Mouse (Mus musculus): ENCODE data around the gene Olfr1243. TPM values are rescaled to one million over a fixed set of nuclear protein-coding genes. Genes with fewer than 3 reads are reported as not detected.
"Not testable (repeated sequence)": the region's sequence is repeated elsewhere in the genome, so short reads cannot be mapped to it uniquely, and the experiment has no call there.

The Olfr1243 gene
- total RNA-seq (2014; rRNA removed; ENCODE audit: low replicate concordance) = not detected in 2 replicates
- polyA plus RNA-seq (2015; fragmentation: Nextera tagmentation; extraction: Ambion mirVana) = not detected in 2 replicates

DNA sequence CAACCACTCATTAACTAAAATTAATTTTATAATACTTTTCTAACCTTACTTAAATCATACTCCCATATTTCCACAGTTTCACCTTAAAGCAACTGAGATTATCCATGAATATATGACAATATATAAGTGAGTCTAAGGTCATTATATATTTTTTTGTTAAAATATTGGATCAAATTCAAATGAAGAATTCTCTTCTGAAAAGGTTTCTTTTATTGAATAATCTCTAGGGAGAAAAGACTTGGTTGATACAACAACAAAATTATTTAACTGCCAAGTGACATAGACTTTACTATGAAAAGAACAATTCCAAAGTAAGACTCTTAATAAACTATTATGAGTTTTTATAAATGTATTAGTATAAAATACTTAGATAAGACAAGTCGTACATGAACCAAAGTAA lies at the start of gene Olfr1243:
Gene Olfr1243 (minus strand): TSS at position 101 of the 400 bp plus-strand sequence.
- no peak within 1 kb of the TSS for H3K4me2 ChIP-seq (ENCODE audit: low read depth, low read length)
- H3K9ac ChIP-seq (replicated peaks; ENCODE audit: low read depth, low read length) = no peak within 1 kb of the TSS
- no peaks in the 10 kb centered on the region for H3K27me3 ChIP-seq (ENCODE audit: control insufficient read depth, insufficient read depth, low read length)
- no peak for ATAC-seq (ENCODE audit: insufficient read depth, low read depth)
- H3K9me3 ChIP-seq (replicated peaks; ENCODE audit: control insufficient read depth, low read length) = no peaks in the 10 kb centered on the region
- no peak within 1 kb of the TSS for H3K27ac ChIP-seq (ENCODE audit: low read depth)
- WGBS = 73% methylated on average over 1 of the region's 1 CpGs
- H3K4me3 ChIP-seq (ENCODE audit: low read depth, low read length) = no peak within 1 kb of the TSS
- DNase-seq (ENCODE audit: low spot score) = no peak
- no peaks in the 10 kb centered on the region for H3K4me1 ChIP-seq (ENCODE audit: control insufficient read depth, insufficient read depth)
- TF ChIP-seq EP300 (IDR thresholded peaks at IDR 0.05; ENCODE audit: low read depth) (no peak), CTCF (IDR thresholded peaks at IDR 0.05; ENCODE audit: low read depth) (no peak)
- no peaks in the 10 kb centered on the region for H3K36me3 ChIP-seq (replicated peaks; ENCODE audit: control insufficient read depth, insufficient read depth, low read length)

- 67% methylated on average over 1 of the region's 1 CpGs for WGBS
- Histone ChIP-seq H3K9me3 (replicated peaks; ENCODE audit: control insufficient read depth, low read length) (no peaks in the 10 kb centered on the region), H3K27ac (ENCODE audit: low read depth) (no peak within 1 kb of the TSS), H3K27me3 (ENCODE audit: control insufficient read depth, insufficient read depth, low read length) (no peaks in the 10 kb centered on the region), H3K36me3 (replicated peaks; ENCODE audit: control insufficient read depth, insufficient read depth, low read length) (no peaks in the 10 kb centered on the region), H3K4me3 (ENCODE audit: low read depth, low read length) (no peak within 1 kb of the TSS), H3K4me2 (ENCODE audit: low read depth, low read length) (no peak within 1 kb of the TSS), H3K9ac (replicated peaks; ENCODE audit: low read depth, low read length) (no peak within 1 kb of the TSS), H3K4me1 (ENCODE audit: control insufficient read depth, insufficient read depth) (no peaks in the 10 kb centered on the region)
- ATAC-seq (ENCODE audit: insufficient read depth, low read depth) (no peak), DNase-seq (ENCODE audit: low spot score) (no peak)
- TF ChIP-seq CTCF (IDR thresholded peaks at IDR 0.05; ENCODE audit: low read depth) (no peak), EP300 (IDR thresholded peaks at IDR 0.05; ENCODE audit: low read depth) (no peak)
Observed at GRCm38 (mm10) chr2:89578347-89578746, 47.1 kb upstream of the Olfr1243 start, which contains the start of gene Olfr1245. Gene Olfr1245, minus strand, starts transcription at chr2:89578447.

DNA sequence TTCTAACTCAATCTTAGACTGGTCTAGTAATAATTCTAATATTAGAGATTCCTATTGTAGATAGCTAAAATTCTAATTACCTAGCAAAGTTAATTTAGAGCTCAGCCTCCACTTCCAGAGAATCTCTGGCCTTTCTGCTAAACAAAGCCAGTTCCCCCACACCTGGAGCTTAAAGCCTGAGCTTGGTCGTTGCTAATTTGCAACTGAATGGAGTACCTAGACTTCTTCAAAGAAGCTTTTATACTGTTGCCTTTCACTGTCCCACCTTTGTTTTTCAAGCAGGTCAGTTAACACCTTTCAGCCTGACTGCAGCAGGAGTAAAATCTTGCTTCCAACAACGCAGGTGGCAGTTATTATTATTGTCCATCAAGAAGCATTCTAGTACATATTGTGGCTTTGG lies 31.4 kb upstream of the Olfr1243 start:
- not testable (repeated sequence) for H3K4me1 ChIP-seq (ENCODE audit: control insufficient read depth, insufficient read depth); H3K4me2 ChIP-seq (ENCODE audit: low read depth, low read length); H3K9ac ChIP-seq (replicated peaks; ENCODE audit: low read depth, low read length); ATAC-seq (ENCODE audit: insufficient read depth, low read depth); H3K4me3 ChIP-seq (ENCODE audit: low read depth, low read length); H3K36me3 ChIP-seq (replicated peaks; ENCODE audit: control insufficient read depth, insufficient read depth, low read length); H3K27ac ChIP-seq (ENCODE audit: low read depth); H3K27me3 ChIP-seq (ENCODE audit: control insufficient read depth, insufficient read depth, low read length); H3K9me3 ChIP-seq (replicated peaks; ENCODE audit: control insufficient read depth, low read length); DNase-seq (ENCODE audit: low spot score)
- WGBS = 43% methylated on average over 2 of the region's 2 CpGs

GRCm38 (mm10) chr2:89544516-89544915 lies 13.2 kb upstream of the Olfr1243 start:
- 32% methylated on average over 2 of the region's 2 CpGs for WGBS
- Histone ChIP-seq H3K4me2 (ENCODE audit: low read depth, low read length) (no peak overlapping the region), H3K27ac (ENCODE audit: low read depth) (no peak overlapping the region), H3K9me3 (replicated peaks; ENCODE audit: control insufficient read depth, low read length) (no peaks in the 10 kb centered on the region), H3K36me3 (replicated peaks; ENCODE audit: control insufficient read depth, insufficient read depth, low read length) (no peaks in the 10 kb centered on the region), H3K9ac (replicated peaks; ENCODE audit: low read depth, low read length) (no peak overlapping the region), H3K4me3 (ENCODE audit: low read depth, low read length) (no peak overlapping the region), H3K4me1 (ENCODE audit: control insufficient read depth, insufficient read depth) (no peaks in the 10 kb centered on the region), H3K27me3 (ENCODE audit: control insufficient read depth, insufficient read depth, low read length) (no peaks in the 10 kb centered on the region)
- no peak for DNase-seq (ENCODE audit: low spot score)
- ATAC-seq (ENCODE audit: insufficient read depth, low read depth) = no peak
- TF ChIP-seq EP300 (IDR thresholded peaks at IDR 0.05; ENCODE audit: low read depth) (no peak), CTCF (IDR thresholded peaks at IDR 0.05; ENCODE audit: low read depth) (no peak; the same call in 1 of the 2 replicates)

DNA sequence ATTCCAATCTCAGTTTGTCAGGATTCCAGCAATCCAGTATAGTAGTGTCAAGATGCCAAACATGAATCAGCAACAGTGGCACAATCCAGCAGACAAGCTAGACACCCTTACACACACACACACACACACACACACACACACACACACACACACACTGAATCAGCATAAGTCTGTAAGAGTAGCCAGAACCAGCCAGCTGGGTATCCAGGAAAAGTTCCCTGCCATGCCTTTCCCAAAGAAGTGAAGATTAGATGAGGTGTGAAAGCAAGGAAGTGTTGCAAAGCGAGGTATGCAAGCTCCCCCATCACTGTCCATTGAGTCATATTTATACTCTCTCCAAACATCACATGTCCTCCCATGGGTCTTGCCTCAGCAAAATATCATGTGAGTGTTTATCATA lies 8.6 kb upstream of the Olfr1243 start:
- no peaks in the 10 kb centered on the region for H3K36me3 ChIP-seq (replicated peaks; ENCODE audit: control insufficient read depth, insufficient read depth, low read length)
- no peak for ATAC-seq (ENCODE audit: insufficient read depth, low read depth)
- WGBS = 33% methylated on average over 1 of the region's 1 CpGs

DNA sequence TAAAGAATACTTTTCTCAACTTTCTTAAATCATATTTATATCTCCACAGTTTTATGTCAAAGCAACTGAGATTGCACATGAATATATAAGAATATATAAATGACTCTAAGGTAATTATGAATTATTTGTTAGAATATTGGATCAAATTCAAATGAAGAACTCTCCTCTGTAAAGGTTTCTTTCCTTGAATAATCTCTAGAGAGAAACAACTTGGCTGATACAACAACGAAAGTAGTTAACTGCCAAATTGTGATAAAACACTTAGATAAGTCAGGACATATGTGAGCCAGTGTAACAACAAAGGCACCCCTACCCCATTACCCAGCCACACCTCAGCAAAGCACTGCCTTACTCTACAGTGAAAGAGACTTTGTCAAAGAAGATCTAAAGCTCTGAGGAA lies 33.1 kb downstream of the Olfr1243 start, which contains the start of gene Olfr1242:
Gene Olfr1242 (minus strand): TSS at position 101 of the 400 bp plus-strand sequence.
- Histone ChIP-seq H3K27ac (ENCODE audit: low read depth) (no peak within 1 kb of the TSS), H3K4me1 (ENCODE audit: control insufficient read depth, insufficient read depth) (no peaks in the 10 kb centered on the region), H3K9ac (replicated peaks; ENCODE audit: low read depth, low read length) (no peak within 1 kb of the TSS), H3K36me3 (replicated peaks; ENCODE audit: control insufficient read depth, insufficient read depth, low read length) (no peaks in the 10 kb centered on the region), H3K27me3 (ENCODE audit: control insufficient read depth, insufficient read depth, low read length) (no peaks in the 10 kb centered on the region), H3K4me3 (ENCODE audit: low read depth, low read length) (no peak within 1 kb of the TSS), H3K4me2 (ENCODE audit: low read depth, low read length) (no peak within 1 kb of the TSS), H3K9me3 (replicated peaks; ENCODE audit: control insufficient read depth, low read length) (no peaks in the 10 kb centered on the region)
- 53% methylated on average over 1 of the region's 1 CpGs for WGBS
- ATAC-seq (ENCODE audit: insufficient read depth, low read depth) (no peak), DNase-seq (ENCODE audit: low spot score) (no peak)
- TF ChIP-seq EP300 (IDR thresholded peaks at IDR 0.05; ENCODE audit: low read depth) (no peak), CTCF (IDR thresholded peaks at IDR 0.05; ENCODE audit: low read depth) (no peak)

More for the DNA sequence above, 8.6 kb upstream of the Olfr1243 start:
- Histone ChIP-seq H3K4me3 (ENCODE audit: low read depth, low read length) (no peak overlapping the region), H3K4me2 (ENCODE audit: low read depth, low read length) (no peak overlapping the region), H3K9ac (replicated peaks; ENCODE audit: low read depth, low read length) (no peak overlapping the region), H3K27me3 (ENCODE audit: control insufficient read depth, insufficient read depth, low read length) (no peaks in the 10 kb centered on the region), H3K4me1 (ENCODE audit: control insufficient read depth, insufficient read depth) (no peaks in the 10 kb centered on the region), H3K9me3 (replicated peaks; ENCODE audit: control insufficient read depth, low read length) (no peaks in the 10 kb centered on the region), H3K27ac (ENCODE audit: low read depth) (no peak overlapping the region)
- TF ChIP-seq CTCF (IDR thresholded peaks at IDR 0.05; ENCODE audit: low read depth) (no peak), EP300 (IDR thresholded peaks at IDR 0.05; ENCODE audit: low read depth) (no peak)
- DNase-seq (ENCODE audit: low spot score) = no peak

All from heart, postnatal 0 days (tissue).